In genomic region chr11:110463801-110464200, GRCm38 (mm10) we compare ENCODE assay signal across 17 mouse cellular contexts.
DNase-seq lines count a peak whose midpoint lies in the region; ATAC-seq and TF ChIP-seq lines count a peak whose summit lies in the region.
"Had no signal": no experiment of that assay in that cellular context is flagged by ENCODE, and none has a peak within 500 bp of the region (broad histone marks: within the 10 kb centered on the region; RNA-seq: fewer than 3 reads in every experiment).

No protein-coding gene starts in this region.

- TF ChIP-seq CTCF in kidney, adult 2 months (conservative IDR thresholded peaks at IDR 0.05; ENCODE audit: insufficient read depth, insufficient read length, low read depth, low read length): no peak

- no peak for DNase-seq in kidney, adult 2 months
- no peak for DNase-seq in kidney, adult 9 months
- no peak for DNase-seq in right cerebral cortex, postnatal 4 days
- DNase-seq in frontal cortex, postnatal 36 days (ENCODE audit: low spot score in 2 of 2): no peak
- DNase-seq: adrenal gland, postnatal 10 days; cerebellum, postnatal 14 days; kidney, postnatal 4 days; layer of hippocampus, postnatal 36 days; right cerebral cortex, adult 18-20 months had no signal

- peak overlapping the region; percentile 65 for H3K9ac ChIP-seq in liver, embryonic 12.5 days
- H3K9ac ChIP-seq: heart, embryonic 15.5 days; limb, embryonic 12.5 days; midbrain, embryonic 12.5 days had no signal

- WGBS in kidney, adult 2 months: 73% methylated on average over 9 of the region's 9 CpGs
- 16% methylated on average over 9 of the region's 9 CpGs for WGBS in liver, embryonic 12.5 days (ENCODE audit: insufficient replicate concordance)

- H3K4me1 ChIP-seq in kidney, adult 2 months (ENCODE audit: control insufficient read depth, insufficient read depth, low read length): peaks cover 15% of the 10 kb centered on the region; the same call in 1 of the 2 replicates
- H3K4me1 ChIP-seq in liver, embryonic 12.5 days: peaks cover 65% of the 10 kb centered on the region

- no peaks in the 10 kb centered on the region for H3K9me3 ChIP-seq in liver, embryonic 12.5 days (replicated peaks)
- H3K9me3 ChIP-seq: forebrain, embryonic 10.5 days; heart, embryonic 15.5 days; limb, embryonic 12.5 days; midbrain, embryonic 12.5 days had no signal

- peak; percentile 70 for ATAC-seq in erythroblast, adult 5-6 weeks (replicated peaks; ENCODE audit: low FRiP score, poor library complexity, severe bottlenecking)
- ATAC-seq in liver, embryonic 12.5 days: peak; percentile 57
- peak; percentile 49 for ATAC-seq in megakaryocyte-erythroid progenitor cell, adult 5-6 weeks (replicated peaks; ENCODE audit: low FRiP score, low TSS enrichment, poor library complexity, severe bottlenecking)
- ATAC-seq: lung, postnatal 0 days had no signal

- no peak for TF ChIP-seq POLR2A in kidney, adult 2 months (IDR thresholded peaks at IDR 0.05; ENCODE audit: low read depth, low read length)

- no peaks in the 10 kb centered on the region for H3K27me3 ChIP-seq in kidney, adult 2 months (replicated peaks; ENCODE audit: control insufficient read depth, insufficient read depth, low read length)
- no peaks in the 10 kb centered on the region for H3K27me3 ChIP-seq in liver, embryonic 12.5 days (replicated peaks)
- H3K27me3 ChIP-seq: limb, embryonic 12.5 days; midbrain, embryonic 12.5 days had no signal

- H3K36me3 ChIP-seq in kidney, adult 2 months (ENCODE audit: control insufficient read depth, insufficient read depth, low read length): no peaks in the 10 kb centered on the region
- no peaks in the 10 kb centered on the region for H3K36me3 ChIP-seq in liver, embryonic 12.5 days
- H3K36me3 ChIP-seq: forebrain, embryonic 10.5 days; heart, embryonic 15.5 days; midbrain, embryonic 12.5 days had no signal

- peak overlapping the region; percentile 61 for H3K27ac ChIP-seq in kidney, adult 2 months (ENCODE audit: insufficient read depth, low read depth, low read length)
- peak overlapping the region; percentile 96 for H3K27ac ChIP-seq in liver, embryonic 12.5 days
- H3K27ac ChIP-seq: forebrain, embryonic 10.5 days; heart, embryonic 15.5 days; limb, embryonic 12.5 days; midbrain, embryonic 12.5 days had no signal

- H3K4me2 ChIP-seq in liver, embryonic 12.5 days: peak overlapping the region; percentile 69
- H3K4me2 ChIP-seq: heart, embryonic 15.5 days; limb, embryonic 12.5 days; midbrain, embryonic 12.5 days had no signal

- no peak overlapping the region for H3K4me3 ChIP-seq in kidney, adult 2 months (ENCODE audit: insufficient read depth, low read depth, low read length)
- H3K4me3 ChIP-seq in liver, embryonic 12.5 days: peak overlapping the region; percentile 27
- H3K4me3 ChIP-seq: forebrain, embryonic 10.5 days; heart, embryonic 15.5 days; limb, embryonic 12.5 days; midbrain, embryonic 12.5 days had no signal
